Mouse (Mus musculus): Measurements from ENCODE around the gene Echs1. TPM values are rescaled to one million over a fixed set of nuclear protein-coding genes. Genes with fewer than 3 reads are reported as not detected.

The Echs1 gene
- polyA plus RNA-seq, 1 experiment from 2014 or later = 158 TPM

GRCm38 (mm10) chr7:140125278-140126021 lies 9.2 kb upstream of the Echs1 start:
- ATAC-seq (ENCODE audit: insufficient number of reproducible peaks, insufficient read depth, low FRiP score, low read depth) = peak; percentile 96
- Histone ChIP-seq H3K4me1 (ENCODE audit: control insufficient read depth, insufficient read depth, low read length) (0 out of 2 replicates have a peak, but pooled peaks cover 7% of the 10 kb centered on the region), H3K27me3 (ENCODE audit: control insufficient read depth, insufficient read depth, low read length) (no peaks in the 10 kb centered on the region), H3K9me3 (ENCODE audit: control insufficient read depth, low read depth, low read length) (no peaks in the 10 kb centered on the region), H3K4me3 (ENCODE audit: low read depth, low read length) (peak overlapping the region; percentile 75), H3K36me3 (ENCODE audit: control insufficient read depth, insufficient read depth, low read length) (peaks cover 11% of the 10 kb centered on the region; the same call in 1 of the 2 replicates), H3K9ac (replicated peaks; ENCODE audit: low read depth, low read length) (peak overlapping the region; percentile 64), H3K27ac (ENCODE audit: low read length) (peak overlapping the region; percentile 52; the same call in 1 of the 2 replicates), H3K4me2 (replicated peaks; ENCODE audit: low read depth, low read length) (peak overlapping the region; percentile 53)
- 1% methylated on average over 40 of the region's 40 CpGs for WGBS

GRCm38 (mm10) chr7:140124382-140124781 lies 8.1 kb upstream of the Echs1 start:
- Histone ChIP-seq H3K27me3 (ENCODE audit: control insufficient read depth, insufficient read depth, low read length) (no peaks in the 10 kb centered on the region), H3K4me3 (ENCODE audit: low read depth, low read length) (no peak overlapping the region), H3K27ac (ENCODE audit: low read length) (no peak overlapping the region), H3K36me3 (ENCODE audit: control insufficient read depth, insufficient read depth, low read length) (0 out of 2 replicates have a peak, but pooled peaks cover 2% of the 10 kb centered on the region), H3K4me1 (ENCODE audit: control insufficient read depth, insufficient read depth, low read length) (0 out of 2 replicates have a peak, but pooled peaks cover 7% of the 10 kb centered on the region), H3K9ac (replicated peaks; ENCODE audit: low read depth, low read length) (no peak overlapping the region), H3K9me3 (ENCODE audit: control insufficient read depth, low read depth, low read length) (no peaks in the 10 kb centered on the region), H3K4me2 (replicated peaks; ENCODE audit: low read depth, low read length) (no peak overlapping the region)
- 91% methylated on average over 1 of the region's 1 CpGs for WGBS
- no peak for ATAC-seq (ENCODE audit: insufficient number of reproducible peaks, insufficient read depth, low FRiP score, low read depth)

GRCm38 (mm10) chr7:140122765-140123164 lies 6.5 kb upstream of the Echs1 start:
- H3K4me2 ChIP-seq (replicated peaks; ENCODE audit: low read depth, low read length) = no peak overlapping the region
- 0 out of 2 replicates have a peak, but pooled peaks cover 7% of the 10 kb centered on the region for H3K4me1 ChIP-seq (ENCODE audit: control insufficient read depth, insufficient read depth, low read length)
- no peaks in the 10 kb centered on the region for H3K36me3 ChIP-seq (ENCODE audit: control insufficient read depth, insufficient read depth, low read length)
- H3K27me3 ChIP-seq (ENCODE audit: control insufficient read depth, insufficient read depth, low read length) = no peaks in the 10 kb centered on the region
- no peaks in the 10 kb centered on the region for H3K9me3 ChIP-seq (ENCODE audit: control insufficient read depth, low read depth, low read length)
- no peak for ATAC-seq (ENCODE audit: insufficient number of reproducible peaks, insufficient read depth, low FRiP score, low read depth)
- WGBS = 32% methylated on average over 4 of the region's 4 CpGs
- no peak overlapping the region for H3K9ac ChIP-seq (replicated peaks; ENCODE audit: low read depth, low read length)
- no peak overlapping the region for H3K27ac ChIP-seq (ENCODE audit: low read length)
- H3K4me3 ChIP-seq (ENCODE audit: low read depth, low read length) = no peak overlapping the region

GRCm38 (mm10) chr7:140121338-140121910 lies 5.1 kb upstream of the Echs1 start:
- H3K9ac ChIP-seq (replicated peaks; ENCODE audit: low read depth, low read length) = no peak overlapping the region
- no peaks in the 10 kb centered on the region for H3K36me3 ChIP-seq (ENCODE audit: control insufficient read depth, insufficient read depth, low read length)
- no peaks in the 10 kb centered on the region for H3K4me1 ChIP-seq (ENCODE audit: control insufficient read depth, insufficient read depth, low read length)
- WGBS = 67% methylated on average over 13 of the region's 13 CpGs
- H3K9me3 ChIP-seq (ENCODE audit: control insufficient read depth, low read depth, low read length) = no peaks in the 10 kb centered on the region
- no peak overlapping the region for H3K27ac ChIP-seq (ENCODE audit: low read length)
- no peak for ATAC-seq (ENCODE audit: insufficient number of reproducible peaks, insufficient read depth, low FRiP score, low read depth)
- H3K4me2 ChIP-seq (replicated peaks; ENCODE audit: low read depth, low read length) = no peak overlapping the region
- no peaks in the 10 kb centered on the region for H3K27me3 ChIP-seq (ENCODE audit: control insufficient read depth, insufficient read depth, low read length)
- H3K4me3 ChIP-seq (ENCODE audit: low read depth, low read length) = no peak overlapping the region

GRCm38 (mm10) chr7:140120484-140120883 lies 4.2 kb upstream of the Echs1 start:
- 94% methylated on average over 2 of the region's 2 CpGs for WGBS
- Histone ChIP-seq H3K4me1 (ENCODE audit: control insufficient read depth, insufficient read depth, low read length) (no peaks in the 10 kb centered on the region), H3K4me2 (replicated peaks; ENCODE audit: low read depth, low read length) (no peak overlapping the region), H3K36me3 (ENCODE audit: control insufficient read depth, insufficient read depth, low read length) (no peaks in the 10 kb centered on the region), H3K4me3 (ENCODE audit: low read depth, low read length) (no peak overlapping the region), H3K27me3 (ENCODE audit: control insufficient read depth, insufficient read depth, low read length) (no peaks in the 10 kb centered on the region), H3K9me3 (ENCODE audit: control insufficient read depth, low read depth, low read length) (no peaks in the 10 kb centered on the region), H3K27ac (ENCODE audit: low read length) (no peak overlapping the region), H3K9ac (replicated peaks; ENCODE audit: low read depth, low read length) (no peak overlapping the region)
- no peak for ATAC-seq (ENCODE audit: insufficient number of reproducible peaks, insufficient read depth, low FRiP score, low read depth)

GRCm38 (mm10) chr7:140115583-140116328 lies 520 bp downstream of the Echs1 start, which contains the start of gene Paox:
Gene Paox, plus strand, starts transcription at chr7:140115799.
- Histone ChIP-seq H3K9me3 (ENCODE audit: control insufficient read depth, low read depth, low read length) (no peaks in the 10 kb centered on the region), H3K27me3 (ENCODE audit: control insufficient read depth, insufficient read depth, low read length) (no peaks in the 10 kb centered on the region), H3K27ac (ENCODE audit: low read length) (peak within 1 kb of the TSS; percentile 78), H3K9ac (replicated peaks; ENCODE audit: low read depth, low read length) (peak within 1 kb of the TSS; percentile 78), H3K4me1 (ENCODE audit: control insufficient read depth, insufficient read depth, low read length) (no peaks in the 10 kb centered on the region), H3K4me3 (ENCODE audit: low read depth, low read length) (peak within 1 kb of the TSS; percentile 78), H3K4me2 (replicated peaks; ENCODE audit: low read depth, low read length) (peak within 1 kb of the TSS; percentile 91), H3K36me3 (ENCODE audit: control insufficient read depth, insufficient read depth, low read length) (peaks cover 10% of the 10 kb centered on the region)
- ATAC-seq (ENCODE audit: insufficient number of reproducible peaks, insufficient read depth, low FRiP score, low read depth) = peak; percentile 81
- WGBS = 1% methylated on average over 23 of the region's 23 CpGs

GRCm38 (mm10) chr7:140111943-140112342 lies 4.3 kb downstream of the Echs1 start:
- Histone ChIP-seq H3K9me3 (ENCODE audit: control insufficient read depth, low read depth, low read length) (no peaks in the 10 kb centered on the region), H3K9ac (replicated peaks; ENCODE audit: low read depth, low read length) (no peak overlapping the region), H3K4me3 (ENCODE audit: low read depth, low read length) (no peak overlapping the region), H3K36me3 (ENCODE audit: control insufficient read depth, insufficient read depth, low read length) (peaks cover 24% of the 10 kb centered on the region), H3K4me1 (ENCODE audit: control insufficient read depth, insufficient read depth, low read length) (no peaks in the 10 kb centered on the region), H3K27me3 (ENCODE audit: control insufficient read depth, insufficient read depth, low read length) (no peaks in the 10 kb centered on the region), H3K27ac (ENCODE audit: low read length) (no peak overlapping the region), H3K4me2 (replicated peaks; ENCODE audit: low read depth, low read length) (no peak overlapping the region)
- no peak for ATAC-seq (ENCODE audit: insufficient number of reproducible peaks, insufficient read depth, low FRiP score, low read depth)
- WGBS = 69% methylated on average over 3 of the region's 3 CpGs

- H3K4me3 ChIP-seq (ENCODE audit: low read depth, low read length) = no peak overlapping the region
- H3K4me2 ChIP-seq (replicated peaks; ENCODE audit: low read depth, low read length) = no peak overlapping the region
- no peaks in the 10 kb centered on the region for H3K9me3 ChIP-seq (ENCODE audit: control insufficient read depth, low read depth, low read length)
- no peak for ATAC-seq (ENCODE audit: insufficient number of reproducible peaks, insufficient read depth, low FRiP score, low read depth)
- H3K36me3 ChIP-seq (ENCODE audit: control insufficient read depth, insufficient read depth, low read length) = peaks cover 12% of the 10 kb centered on the region
- H3K9ac ChIP-seq (replicated peaks; ENCODE audit: low read depth, low read length) = no peak overlapping the region
- WGBS = 79% methylated on average over 4 of the region's 4 CpGs
- no peaks in the 10 kb centered on the region for H3K27me3 ChIP-seq (ENCODE audit: control insufficient read depth, insufficient read depth, low read length)
- H3K4me1 ChIP-seq (ENCODE audit: control insufficient read depth, insufficient read depth, low read length) = no peaks in the 10 kb centered on the region
- no peak overlapping the region for H3K27ac ChIP-seq (ENCODE audit: low read length)
Measured at GRCm38 (mm10) chr7:140104009-140104408, 12.3 kb downstream of the Echs1 start.
